Comparison of ENCODE assay signal across 31 mouse cellular contexts in genomic region chr1:85742333-85742732, GRCm38 (mm10). TPM values are rescaled to one million over a fixed set of nuclear protein-coding genes. Genes with fewer than 3 reads are reported as not detected.
A peak's percentile ranks its signal among the peaks of the same experiment; 100 is the strongest.
DNase-seq lines count a peak whose midpoint lies in the region; ATAC-seq lines count a peak whose summit lies in the region.
"Had no signal": no experiment of that assay in that cellular context is flagged by ENCODE, and none has a peak within 500 bp of the region (broad histone marks: within the 10 kb centered on the region; RNA-seq: fewer than 3 reads in every experiment).

No protein-coding gene starts in this region.

- no peaks in the 10 kb centered on the region for H3K27me3 ChIP-seq in forebrain, embryonic 10.5 days (ENCODE audit: poor library complexity, severe bottlenecking)
- H3K27me3 ChIP-seq in forebrain, embryonic 14.5 days (replicated peaks; ENCODE audit: control insufficient read depth, insufficient read depth, low read length), result no peaks in the 10 kb centered on the region
- no peaks in the 10 kb centered on the region for H3K27me3 ChIP-seq in kidney, embryonic 15.5 days
- H3K27me3 ChIP-seq: limb, embryonic 13.5 days; megakaryocyte, embryonic 14.5 days; neural tube, embryonic 13.5 days; Patski had no signal

- H3K36me3 ChIP-seq in forebrain, embryonic 10.5 days (replicated peaks), result no peaks in the 10 kb centered on the region
- no peaks in the 10 kb centered on the region for H3K36me3 ChIP-seq in forebrain, embryonic 14.5 days (ENCODE audit: control insufficient read depth, insufficient read depth, low read length)
- H3K36me3 ChIP-seq in kidney, embryonic 15.5 days, result no peaks in the 10 kb centered on the region
- H3K36me3 ChIP-seq: G1E; limb, embryonic 13.5 days; neural tube, embryonic 13.5 days had no signal

- no peak overlapping the region for H3K9ac ChIP-seq in forebrain, embryonic 14.5 days (ENCODE audit: low read length)
- H3K9ac ChIP-seq in kidney, embryonic 15.5 days, result no peak overlapping the region
- H3K9ac ChIP-seq: forebrain, postnatal 0 days; hindbrain, embryonic 14.5 days; limb, embryonic 13.5 days; neural tube, embryonic 13.5 days had no signal

- WGBS in forebrain, embryonic 10.5 days, result 72% methylated on average over 5 of the region's 5 CpGs
- WGBS in forebrain, embryonic 14.5 days, result 64% methylated on average over 5 of the region's 5 CpGs
- WGBS in kidney, embryonic 15.5 days, result 68% methylated on average over 5 of the region's 5 CpGs

- no peak overlapping the region for H3K4me2 ChIP-seq in forebrain, embryonic 14.5 days (ENCODE audit: low read length)
- no peak overlapping the region for H3K4me2 ChIP-seq in kidney, embryonic 15.5 days
- H3K4me2 ChIP-seq: hindbrain, embryonic 14.5 days; limb, embryonic 13.5 days; liver, embryonic 11.5 days; neural tube, embryonic 13.5 days had no signal

- intact Hi-C loops in left cerebral cortex, postnatal 4 days (cut with DNase I), result no loop called here

- H3K9me3 ChIP-seq in forebrain, embryonic 10.5 days, result peaks cover 5% of the 10 kb centered on the region; the same call in 1 of the 2 replicates
- no peaks in the 10 kb centered on the region for H3K9me3 ChIP-seq in forebrain, embryonic 14.5 days (replicated peaks; ENCODE audit: control insufficient read depth, low read length)
- no peaks in the 10 kb centered on the region for H3K9me3 ChIP-seq in kidney, embryonic 15.5 days (replicated peaks)
- H3K9me3 ChIP-seq: G1E; neural tube, embryonic 13.5 days had no signal

- H3K4me1 ChIP-seq in forebrain, embryonic 10.5 days, result peaks cover 17% of the 10 kb centered on the region
- no peaks in the 10 kb centered on the region for H3K4me1 ChIP-seq in forebrain, embryonic 14.5 days (ENCODE audit: control insufficient read depth, insufficient read depth, low read length)
- H3K4me1 ChIP-seq in kidney, embryonic 15.5 days, result peaks cover 10% of the 10 kb centered on the region; the same call in 1 of the 2 replicates
- H3K4me1 ChIP-seq: limb, embryonic 13.5 days had no signal

- no peak overlapping the region for H3K4me3 ChIP-seq in forebrain, embryonic 10.5 days
- H3K4me3 ChIP-seq in forebrain, embryonic 14.5 days (ENCODE audit: low read depth, low read length), result no peak overlapping the region
- H3K4me3 ChIP-seq in kidney, embryonic 15.5 days (replicated peaks), result no peak overlapping the region
- H3K4me3 ChIP-seq: limb, embryonic 13.5 days; megakaryocyte, embryonic 14.5 days; neural tube, embryonic 13.5 days had no signal

- peak overlapping the region; percentile 75 for H3K27ac ChIP-seq in forebrain, embryonic 10.5 days
- H3K27ac ChIP-seq in forebrain, embryonic 14.5 days (ENCODE audit: low read depth, low read length), result no peak overlapping the region
- H3K27ac ChIP-seq in kidney, embryonic 15.5 days, result 0 out of 2 replicates have a peak overlapping the region, but pooled peaks have one; percentile 37
- H3K27ac ChIP-seq: hindbrain, embryonic 14.5 days; limb, embryonic 13.5 days; neural tube, embryonic 13.5 days; stomach, postnatal 0 days had no signal

- DNase-seq in forebrain, embryonic 10.5 days (ENCODE audit: extremely low spot score, low spot score), result no peak
- no peak for DNase-seq in forebrain, embryonic 14.5 days (ENCODE audit: low spot score)
- no peak for DNase-seq in kidney, postnatal 4 days
- DNase-seq in CD4-positive, CD25-positive, alpha-beta regulatory T cell, adult 2 months (ENCODE audit: low read depth, low spot score), result peak; percentile 57
- no peak for DNase-seq in testis, postnatal 14 days (ENCODE audit: low spot score)
- no peak for DNase-seq in left cerebral cortex, postnatal 4 days
- DNase-seq: adrenal gland, postnatal 14 days; cerebellum, adult 11 months; cerebellum, adult 9-10 months; cerebellum, postnatal 36 days; forebrain, postnatal 0 days; gastrocnemius, postnatal 10 days; heart, postnatal 14 days; kidney, adult 8-10 months; kidney, postnatal 10 days; layer of hippocampus, adult 9-11 months; lung, postnatal 36 days; right cerebral cortex, postnatal 4 days; thymus, adult 2 months; thymus, postnatal 36 days had no signal

- no peak for ATAC-seq in forebrain, embryonic 14.5 days
- ATAC-seq in kidney, embryonic 15.5 days (replicated peaks; ENCODE audit: low FRiP score), result no peak
- ATAC-seq in activated CD4-positive, CD25-positive, alpha-beta regulatory T cell, adult 4 months, result peak; percentile 32
- ATAC-seq: forebrain, postnatal 0 days; intestine, embryonic 16.5 days had no signal

RNA-seq across cellular contexts. Expression of gene A630001G21Rik, which starts 36.1 kb away (rescaled TPM):
- 0.51 and 0.65 TPM in 2 replicates for polyA plus RNA-seq in forebrain, embryonic 10.5 days (2016; fragmentation: Nextera tagmentation; extraction: Ambion mirVana)
- polyA plus RNA-seq in forebrain, embryonic 14.5 days (2014; fragmentation: Nextera tagmentation; extraction: Ambion mirVana), result 0.33 and 0.48 TPM in 2 replicates
- 0.72 and 1.1 TPM in 2 replicates for polyA plus RNA-seq in kidney, embryonic 15.5 days (2015; fragmentation: Nextera tagmentation; extraction: Ambion mirVana)
- polyA plus RNA-seq in activated CD4-positive, CD25-positive, alpha-beta regulatory T cell, adult 4 months (2017; shearing (Covaris generic)), result 10 to 100 TPM; 36.4 to 40.2 TPM
- under 1 TPM; 0.24 to 0.84 TPM for total RNA-seq in left cerebral cortex, postnatal 4 days (2021)
- polyA plus RNA-seq: G1E had no signal

RNA-seq across cellular contexts. Expression of gene Cab39, which starts 50.9 kb away (rescaled TPM):
- polyA plus RNA-seq in forebrain, embryonic 10.5 days (2016; fragmentation: Nextera tagmentation; extraction: Ambion mirVana), result 34.0 TPM in 2 replicates
- 62.9 and 74.3 TPM in 2 replicates for polyA plus RNA-seq in forebrain, embryonic 14.5 days (2014; fragmentation: Nextera tagmentation; extraction: Ambion mirVana)
- polyA plus RNA-seq in kidney, embryonic 15.5 days (2015; fragmentation: Nextera tagmentation; extraction: Ambion mirVana), result 28.0 and 30.2 TPM in 2 replicates
- 10 to 100 TPM; 45.1 to 58.3 TPM for polyA plus RNA-seq in activated CD4-positive, CD25-positive, alpha-beta regulatory T cell, adult 4 months (2017; shearing (Covaris generic))
- total RNA-seq in left cerebral cortex, postnatal 4 days (2021), result 100 to 1,000 TPM; 134 to 144 TPM

Comparison
In these comparisons a context has a peak if more than half of its experiments do, and no peak if none do; other contexts are left out.
1. RNA of gene A630001G21Rik, which starts 36.1 kb away (polyA plus RNA-seq): 36.4 to 40.2 TPM in activated CD4-positive, CD25-positive, alpha-beta regulatory T cell, adult 4 months; 0.72 to 1.1 TPM in kidney, embryonic 15.5 days, 0.51 to 0.65 TPM in forebrain, embryonic 10.5 days and 0.33 to 0.48 TPM in forebrain, embryonic 14.5 days; every median in the first group is over 10 times any median in the second.